Mouse (Mus musculus) midbrain, embryonic 10.5 days (tissue): ENCODE results near the gene Rhoq. TPM values are rescaled to one million over a fixed set of nuclear protein-coding genes. Genes with fewer than 3 reads are reported as not detected.

Source experiments
- DNase-seq: peaks from one replicate; pipeline ENCODE4 v3.0.0-alpha.2; 2017; ENCODE audit warnings: low spot score
- H3K27ac ChIP-seq: fragments of 300-500 bp; sonication (generic); replicated peaks from 2 replicates; pipeline ENCODE4 v1.5.1; 2016; ENCODE audit warnings: mild to moderate bottlenecking
- H3K27me3 ChIP-seq: fragments of 300-500 bp; sonication (generic); 2 replicates; pipeline ENCODE4 v1.6.1; 2016; ENCODE audit warnings: low read depth, mild to moderate bottlenecking; ENCODE audit not compliant: poor library complexity, severe bottlenecking
- H3K36me3 ChIP-seq: fragments of 300-500 bp; sonication (generic); 2 replicates; pipeline ENCODE4 v1.6.1; 2016; ENCODE audit warnings: mild to moderate bottlenecking, moderate library complexity
- H3K4me1 ChIP-seq: fragments of 300-500 bp; sonication (generic); 2 replicates; pipeline ENCODE4 v1.6.1; 2016
- H3K4me3 ChIP-seq: fragments of 300-500 bp; sonication (generic); 2 replicates; pipeline ENCODE4 v1.5.1; 2016; ENCODE audit warnings: mild to moderate bottlenecking, moderate library complexity
- H3K9me3 ChIP-seq: fragments of 300-500 bp; sonication (generic); replicated peaks from 2 replicates; pipeline ENCODE4 v1.6.1; 2016; ENCODE audit warnings: mild to moderate bottlenecking
- WGBS: fragments of 180-500 bp; shearing (Covaris S2); methylation state at CpG from one replicate; pipeline ENCODE4 v1.1.7; 2016; 5-methylcytosine and 5-hydroxymethylcytosine counted together
- polyA plus RNA-seq: library from polyadenylated mRNA; unstranded; fragments of >200 nt; fragmentation: Nextera tagmentation; extraction: Ambion mirVana; gene quantifications from 2 replicates; pipeline ENCODE4 v1.2.1, GENCODE M21; 2016

Rhoq gene
- polyA plus RNA-seq, 1 experiment from 2014 or later: 9.0 TPM

GRCm38 (mm10) chr17:86942112-86942511 lies 20.8 kb upstream of the Rhoq start:
- no peaks in the 10 kb centered on the region for H3K36me3 ChIP-seq
- WGBS: 73% methylated on average over 6 of the region's 6 CpGs

GRCm38 (mm10) chr17:86943158-86943557 lies 19.7 kb upstream of the Rhoq start:
- Histone ChIP-seq H3K27ac (no peak overlapping the region), H3K36me3 (no peaks in the 10 kb centered on the region), H3K27me3 (peaks cover 16% of the 10 kb centered on the region), H3K4me1 (peaks cover 11% of the 10 kb centered on the region), H3K4me3 (no peak overlapping the region), H3K9me3 (no peaks in the 10 kb centered on the region)
- DNase-seq: no peak
- 90% methylated on average over 6 of the region's 6 CpGs for WGBS

More at GRCm38 (mm10) chr17:86942112-86942511, 20.8 kb upstream of the Rhoq start:
- no peaks in the 10 kb centered on the region for H3K9me3 ChIP-seq
- H3K4me3 ChIP-seq: no peak overlapping the region
- H3K27me3 ChIP-seq: peaks cover 19% of the 10 kb centered on the region
- no peak for DNase-seq
- peaks cover 17% of the 10 kb centered on the region for H3K4me1 ChIP-seq
- H3K27ac ChIP-seq: no peak overlapping the region

GRCm38 (mm10) chr17:86946078-86946477 lies 16.8 kb upstream of the Rhoq start:
- Histone ChIP-seq H3K9me3 (no peaks in the 10 kb centered on the region), H3K36me3 (no peaks in the 10 kb centered on the region), H3K4me1 (peaks cover 10% of the 10 kb centered on the region), H3K27me3 (peaks cover 10% of the 10 kb centered on the region; the same call in 1 of the 2 replicates), H3K27ac (no peak overlapping the region), H3K4me3 (no peak overlapping the region)
- 50% methylated on average over 4 of the region's 4 CpGs for WGBS
- DNase-seq: no peak

GRCm38 (mm10) chr17:86947840-86948796 lies 14.8 kb upstream of the Rhoq start, which contains the start of gene Atp6v1e2:
Gene Atp6v1e2, minus strand, starts transcription at chr17:86947897.
- WGBS: 86% methylated on average over 28 of the region's 28 CpGs
- Histone ChIP-seq H3K27ac (peak within 1 kb of the TSS; percentile 24), H3K27me3 (no peaks in the 10 kb centered on the region), H3K4me1 (peaks cover 10% of the 10 kb centered on the region), H3K36me3 (no peaks in the 10 kb centered on the region), H3K4me3 (no peak within 1 kb of the TSS), H3K9me3 (no peaks in the 10 kb centered on the region)
- DNase-seq: no peak

GRCm38 (mm10) chr17:86948801-86949200 lies 14.1 kb upstream of the Rhoq start:
- WGBS: 83% methylated on average over 6 of the region's 6 CpGs
- H3K27me3 ChIP-seq: no peaks in the 10 kb centered on the region
- H3K36me3 ChIP-seq: no peaks in the 10 kb centered on the region
- no peak for DNase-seq
- peaks cover 10% of the 10 kb centered on the region for H3K4me1 ChIP-seq
- H3K4me3 ChIP-seq: no peak overlapping the region
- H3K27ac ChIP-seq: peak overlapping the region; percentile 24
- H3K9me3 ChIP-seq: no peaks in the 10 kb centered on the region

GRCm38 (mm10) chr17:86957239-86957638 lies 5.6 kb upstream of the Rhoq start:
- Histone ChIP-seq H3K9me3 (no peaks in the 10 kb centered on the region), H3K27ac (no peak overlapping the region), H3K4me3 (no peak overlapping the region), H3K36me3 (no peaks in the 10 kb centered on the region), H3K27me3 (peaks cover 9% of the 10 kb centered on the region), H3K4me1 (peaks cover 13% of the 10 kb centered on the region)
- no peak for DNase-seq
- WGBS: 94% methylated on average over 5 of the region's 5 CpGs

GRCm38 (mm10) chr17:86957968-86958367 lies 4.9 kb upstream of the Rhoq start:
- Histone ChIP-seq H3K4me3 (no peak overlapping the region), H3K4me1 (peaks cover 14% of the 10 kb centered on the region), H3K27me3 (peaks cover 9% of the 10 kb centered on the region), H3K27ac (no peak overlapping the region), H3K36me3 (no peaks in the 10 kb centered on the region), H3K9me3 (no peaks in the 10 kb centered on the region)
- 92% methylated on average over 14 of the region's 14 CpGs for WGBS
- DNase-seq: no peak

GRCm38 (mm10) chr17:86961301-86961841 lies 1.5 kb upstream of the Rhoq start:
- no peaks in the 10 kb centered on the region for H3K9me3 ChIP-seq
- DNase-seq: no peak
- WGBS: 69% methylated on average over 8 of the region's 8 CpGs
- H3K27ac ChIP-seq: no peak overlapping the region
- H3K4me3 ChIP-seq: no peak overlapping the region
- H3K36me3 ChIP-seq: 0 out of 2 replicates have a peak, but pooled peaks cover 7% of the 10 kb centered on the region
- peaks cover 9% of the 10 kb centered on the region for H3K27me3 ChIP-seq
- H3K4me1 ChIP-seq: peaks cover 38% of the 10 kb centered on the region

GRCm38 (mm10) chr17:86962297-86962893 lies 487 bp upstream of the Rhoq start:
- no peaks in the 10 kb centered on the region for H3K9me3 ChIP-seq
- WGBS: under 1% methylated on average over 24 of the region's 24 CpGs
- H3K4me1 ChIP-seq: peaks cover 38% of the 10 kb centered on the region
- DNase-seq: peak; percentile 86
- peak overlapping the region; percentile 97 for H3K27ac ChIP-seq
- peak overlapping the region; percentile 91 for H3K4me3 ChIP-seq
- peaks cover 9% of the 10 kb centered on the region for H3K27me3 ChIP-seq
- peaks cover 12% of the 10 kb centered on the region for H3K36me3 ChIP-seq

- H3K36me3 ChIP-seq: peaks cover 24% of the 10 kb centered on the region
- no peaks in the 10 kb centered on the region for H3K9me3 ChIP-seq
- H3K4me3 ChIP-seq: peak overlapping the region; percentile 91
- no peak for DNase-seq
- peaks cover 43% of the 10 kb centered on the region for H3K4me1 ChIP-seq
- 0% methylated on average over 26 of the region's 26 CpGs for WGBS
- H3K27ac ChIP-seq: peak overlapping the region; percentile 97
- H3K27me3 ChIP-seq: peaks cover 9% of the 10 kb centered on the region
Measured at GRCm38 (mm10) chr17:86963586-86963902, 662 bp downstream of the Rhoq start.

- peak overlapping the region; percentile 91 for H3K4me3 ChIP-seq
- under 1% methylated on average over 6 of the region's 6 CpGs for WGBS
- H3K4me1 ChIP-seq: peaks cover 43% of the 10 kb centered on the region
- H3K9me3 ChIP-seq: no peaks in the 10 kb centered on the region
- H3K27me3 ChIP-seq: peaks cover 9% of the 10 kb centered on the region
- H3K36me3 ChIP-seq: peaks cover 27% of the 10 kb centered on the region
- DNase-seq: peak; percentile 33
- H3K27ac ChIP-seq: peak overlapping the region; percentile 97
Measured at GRCm38 (mm10) chr17:86964041-86964440, 1.2 kb downstream of the Rhoq start.

GRCm38 (mm10) chr17:86964502-86964901 lies 1.6 kb downstream of the Rhoq start:
- WGBS: under 1% methylated on average over 10 of the region's 10 CpGs
- H3K4me1 ChIP-seq: peaks cover 43% of the 10 kb centered on the region
- peak overlapping the region; percentile 91 for H3K4me3 ChIP-seq
- peak overlapping the region; percentile 97 for H3K27ac ChIP-seq
- peak; percentile 78 for DNase-seq
- H3K9me3 ChIP-seq: no peaks in the 10 kb centered on the region
- H3K36me3 ChIP-seq: peaks cover 27% of the 10 kb centered on the region
- H3K27me3 ChIP-seq: peaks cover 9% of the 10 kb centered on the region
